Comparison of ENCODE assay signal across 16 mouse cellular contexts in the genomic region with DNA sequence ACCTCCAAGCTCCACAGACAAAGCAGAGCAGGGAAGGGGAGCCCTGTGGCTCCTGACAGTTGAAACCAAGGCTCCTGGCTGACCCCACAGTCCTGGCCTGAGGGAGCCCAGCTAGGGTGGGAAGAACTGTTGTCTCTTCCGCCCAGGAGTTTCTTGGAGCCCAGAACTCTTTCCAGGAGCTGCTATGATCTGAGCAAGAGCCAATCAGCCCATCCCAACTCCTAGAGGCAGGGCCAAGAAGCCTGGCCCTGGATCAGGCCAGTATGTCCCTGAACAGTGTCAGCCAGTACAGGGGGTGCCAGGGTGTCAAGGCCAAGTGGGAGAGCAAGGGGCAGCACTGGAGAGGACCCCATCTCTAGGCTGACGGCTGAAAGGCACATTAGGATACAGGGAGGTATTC. TPM values are rescaled to one million over a fixed set of nuclear protein-coding genes. Genes with fewer than 3 reads are reported as not detected.
DNase-seq lines count a peak whose midpoint lies in the region; ATAC-seq and TF ChIP-seq lines count a peak whose summit lies in the region.
"Had no signal": no experiment of that assay in that cellular context is flagged by ENCODE, and none has a peak within 500 bp of the region (broad histone marks: within the 10 kb centered on the region; RNA-seq: fewer than 3 reads in every experiment).

No protein-coding gene starts in this region.

- no peaks in the 10 kb centered on the region for H3K27me3 ChIP-seq in forebrain, embryonic 10.5 days (ENCODE audit: poor library complexity, severe bottlenecking)
- no peaks in the 10 kb centered on the region for H3K27me3 ChIP-seq in forebrain, embryonic 13.5 days
- H3K27me3 ChIP-seq in hindbrain, embryonic 10.5 days (ENCODE audit: insufficient read depth, poor library complexity, severe bottlenecking) = no peaks in the 10 kb centered on the region
- H3K27me3 ChIP-seq in hindbrain, embryonic 14.5 days (ENCODE audit: control insufficient read depth, insufficient read depth, low read length) = no peaks in the 10 kb centered on the region
- H3K27me3 ChIP-seq in limb, embryonic 10.5 days (ENCODE audit: low read depth, poor library complexity, severe bottlenecking) = no peaks in the 10 kb centered on the region
- no peaks in the 10 kb centered on the region for H3K27me3 ChIP-seq in stomach, embryonic 16.5 days (ENCODE audit: control insufficient read depth, insufficient read depth, low read length)
- H3K27me3 ChIP-seq in forebrain, postnatal 0 days (ENCODE audit: insufficient read depth, low read length) = no peaks in the 10 kb centered on the region
- H3K27me3 ChIP-seq: hindbrain, embryonic 13.5 days; midbrain, embryonic 13.5 days had no signal

- no peak for TF ChIP-seq CTCF in forebrain, postnatal 0 days (IDR thresholded peaks at IDR 0.05; ENCODE audit: low read depth)

- no peak overlapping the region for H3K4me3 ChIP-seq in forebrain, embryonic 10.5 days
- no peak overlapping the region for H3K4me3 ChIP-seq in forebrain, embryonic 13.5 days
- H3K4me3 ChIP-seq in hindbrain, embryonic 10.5 days = no peak overlapping the region
- no peak overlapping the region for H3K4me3 ChIP-seq in hindbrain, embryonic 14.5 days (replicated peaks; ENCODE audit: low read length)
- H3K4me3 ChIP-seq in limb, embryonic 10.5 days = no peak overlapping the region
- no peak overlapping the region for H3K4me3 ChIP-seq in stomach, embryonic 16.5 days (replicated peaks; ENCODE audit: low read length)
- H3K4me3 ChIP-seq in forebrain, postnatal 0 days (ENCODE audit: low read depth, low read length) = no peak overlapping the region
- H3K4me3 ChIP-seq: hindbrain, embryonic 13.5 days; midbrain, embryonic 13.5 days had no signal

- peaks cover 50% of the 10 kb centered on the region for H3K4me1 ChIP-seq in forebrain, embryonic 10.5 days
- H3K4me1 ChIP-seq in forebrain, embryonic 13.5 days = peaks cover 4% of the 10 kb centered on the region
- peaks cover 84% of the 10 kb centered on the region for H3K4me1 ChIP-seq in hindbrain, embryonic 10.5 days (replicated peaks)
- peaks cover 2% of the 10 kb centered on the region; the same call in 1 of the 2 replicates for H3K4me1 ChIP-seq in hindbrain, embryonic 14.5 days (replicated peaks; ENCODE audit: control insufficient read depth, insufficient read depth, low read length)
- H3K4me1 ChIP-seq in limb, embryonic 10.5 days = peaks cover 52% of the 10 kb centered on the region
- peaks cover 73% of the 10 kb centered on the region for H3K4me1 ChIP-seq in stomach, embryonic 16.5 days (ENCODE audit: control insufficient read depth, insufficient read depth, low read length)
- H3K4me1 ChIP-seq in forebrain, postnatal 0 days (ENCODE audit: insufficient read depth) = no peaks in the 10 kb centered on the region

- ATAC-seq in forebrain, embryonic 13.5 days = no peak
- ATAC-seq in hindbrain, embryonic 14.5 days (ENCODE audit: low FRiP score) = no peak
- ATAC-seq in stomach, embryonic 16.5 days (ENCODE audit: insufficient read depth, low FRiP score) = no peak
- no peak for ATAC-seq in forebrain, postnatal 0 days
- ATAC-seq: midbrain, embryonic 13.5 days had no signal

- no peak for DNase-seq in forebrain, embryonic 10.5 days (ENCODE audit: extremely low spot score, low spot score)
- no peak for DNase-seq in hindbrain, embryonic 10.5 days (ENCODE audit: low spot score)
- no peak for DNase-seq in hindbrain, embryonic 14.5 days (ENCODE audit: low spot score)
- DNase-seq in limb, embryonic 10.5 days (ENCODE audit: low spot score) = no peak
- no peak for DNase-seq in left cerebral cortex, postnatal 36 days (ENCODE audit: low spot score in 2 of 2)
- no peak for DNase-seq in forebrain, postnatal 0 days
- DNase-seq: cerebellum, adult 11-12 months; kidney, adult 9 months; layer of hippocampus, adult 9-11 months had no signal

- H3K9me3 ChIP-seq in forebrain, embryonic 10.5 days = no peaks in the 10 kb centered on the region
- no peaks in the 10 kb centered on the region for H3K9me3 ChIP-seq in forebrain, embryonic 13.5 days (replicated peaks)
- H3K9me3 ChIP-seq in hindbrain, embryonic 10.5 days = no peaks in the 10 kb centered on the region
- H3K9me3 ChIP-seq in hindbrain, embryonic 14.5 days (ENCODE audit: control insufficient read depth, low read length) = no peaks in the 10 kb centered on the region
- H3K9me3 ChIP-seq in limb, embryonic 10.5 days (replicated peaks) = no peaks in the 10 kb centered on the region
- no peaks in the 10 kb centered on the region for H3K9me3 ChIP-seq in stomach, embryonic 16.5 days (replicated peaks; ENCODE audit: control insufficient read depth, low read length)
- no peaks in the 10 kb centered on the region for H3K9me3 ChIP-seq in forebrain, postnatal 0 days (ENCODE audit: low read length)
- H3K9me3 ChIP-seq: hindbrain, embryonic 13.5 days; midbrain, embryonic 13.5 days had no signal

- H3K4me2 ChIP-seq in forebrain, embryonic 13.5 days = no peak overlapping the region
- H3K4me2 ChIP-seq in hindbrain, embryonic 14.5 days (replicated peaks) = no peak overlapping the region
- H3K4me2 ChIP-seq in stomach, embryonic 16.5 days (ENCODE audit: low read depth, low read length) = no peak overlapping the region
- no peak overlapping the region for H3K4me2 ChIP-seq in forebrain, postnatal 0 days (ENCODE audit: low read depth)
- H3K4me2 ChIP-seq: hindbrain, embryonic 13.5 days; midbrain, embryonic 13.5 days had no signal

- H3K27ac ChIP-seq in forebrain, embryonic 10.5 days = peak overlapping the region; percentile 70
- H3K27ac ChIP-seq in forebrain, embryonic 13.5 days = no peak overlapping the region
- H3K27ac ChIP-seq in hindbrain, embryonic 10.5 days = peak overlapping the region; percentile 42; the same call in 1 of the 2 replicates
- no peak overlapping the region for H3K27ac ChIP-seq in hindbrain, embryonic 14.5 days
- H3K27ac ChIP-seq in limb, embryonic 10.5 days = 0 out of 2 replicates have a peak overlapping the region, but pooled peaks have one; percentile 43
- peak overlapping the region; percentile 52 for H3K27ac ChIP-seq in stomach, embryonic 16.5 days (ENCODE audit: low read length)
- no peak overlapping the region for H3K27ac ChIP-seq in forebrain, postnatal 0 days (ENCODE audit: low read depth, low read length)
- H3K27ac ChIP-seq: hindbrain, embryonic 13.5 days; midbrain, embryonic 13.5 days had no signal

- intact Hi-C loops in left cerebral cortex, postnatal 36 days (cut with DNase I) = no loop called here

- 73% methylated on average over 2 of the region's 2 CpGs for WGBS in forebrain, embryonic 10.5 days
- WGBS in forebrain, embryonic 13.5 days = 88% methylated on average over 2 of the region's 2 CpGs
- 73% methylated on average over 2 of the region's 2 CpGs for WGBS in hindbrain, embryonic 10.5 days
- 78% methylated on average over 2 of the region's 2 CpGs for WGBS in hindbrain, embryonic 14.5 days
- 74% methylated on average over 2 of the region's 2 CpGs for WGBS in limb, embryonic 10.5 days
- WGBS in stomach, embryonic 16.5 days = 58% methylated on average over 2 of the region's 2 CpGs
- 78% methylated on average over 2 of the region's 2 CpGs for WGBS in forebrain, postnatal 0 days

- H3K36me3 ChIP-seq in forebrain, embryonic 10.5 days (replicated peaks) = no peaks in the 10 kb centered on the region
- no peaks in the 10 kb centered on the region for H3K36me3 ChIP-seq in forebrain, embryonic 13.5 days (ENCODE audit: poor library complexity, severe bottlenecking)
- peaks cover 11% of the 10 kb centered on the region; the same call in 1 of the 2 replicates for H3K36me3 ChIP-seq in hindbrain, embryonic 10.5 days
- H3K36me3 ChIP-seq in hindbrain, embryonic 14.5 days (replicated peaks; ENCODE audit: control insufficient read depth, insufficient read depth) = no peaks in the 10 kb centered on the region
- peaks cover 2% of the 10 kb centered on the region; the same call in 1 of the 2 replicates for H3K36me3 ChIP-seq in limb, embryonic 10.5 days
- H3K36me3 ChIP-seq in stomach, embryonic 16.5 days (ENCODE audit: control insufficient read depth, insufficient read depth, low read length) = no peaks in the 10 kb centered on the region
- H3K36me3 ChIP-seq in forebrain, postnatal 0 days (ENCODE audit: insufficient read depth) = no peaks in the 10 kb centered on the region
- H3K36me3 ChIP-seq: hindbrain, embryonic 13.5 days; midbrain, embryonic 13.5 days had no signal

- H3K9ac ChIP-seq in forebrain, embryonic 13.5 days = no peak overlapping the region
- no peak overlapping the region for H3K9ac ChIP-seq in hindbrain, embryonic 14.5 days
- H3K9ac ChIP-seq in stomach, embryonic 16.5 days (ENCODE audit: low read length) = peak overlapping the region; percentile 50
- no peak overlapping the region for H3K9ac ChIP-seq in forebrain, postnatal 0 days
- H3K9ac ChIP-seq: hindbrain, embryonic 13.5 days; midbrain, embryonic 13.5 days had no signal

RNA-seq across cellular contexts. Expression of a gene that starts 30.6 kb away (rescaled TPM):
- 0.82 and 0.88 TPM in 2 replicates for polyA plus RNA-seq in forebrain, embryonic 10.5 days (2016; fragmentation: Nextera tagmentation; extraction: Ambion mirVana)
- 0.48 and 0.49 TPM in 2 replicates for polyA plus RNA-seq in forebrain, embryonic 13.5 days (2015; fragmentation: Nextera tagmentation; extraction: Ambion mirVana)
- 1.6 and 2.4 TPM in 2 replicates for polyA plus RNA-seq in hindbrain, embryonic 10.5 days (2016; fragmentation: Nextera tagmentation; extraction: Ambion mirVana)
- polyA plus RNA-seq in hindbrain, embryonic 14.5 days (2014; fragmentation: Nextera tagmentation; extraction: Ambion mirVana) = 1.8 and 2.0 TPM in 2 replicates
- 1.3 and 1.5 TPM in 2 replicates for polyA plus RNA-seq in limb, embryonic 10.5 days (2016; fragmentation: Nextera tagmentation; extraction: Ambion mirVana)
- 2.0 and 2.1 TPM in 2 replicates for polyA plus RNA-seq in stomach, embryonic 16.5 days (2015; fragmentation: Nextera tagmentation; extraction: Ambion mirVana)
- total RNA-seq in left cerebral cortex, postnatal 36 days (2021) = 10 to 100 TPM; 33.9 to 35.3 TPM
- total RNA-seq in forebrain, postnatal 0 days (2014; rRNA removed) = 9.5 and 10.1 TPM in 2 replicates
- polyA plus RNA-seq in forebrain, postnatal 0 days (2015; fragmentation: Nextera tagmentation; extraction: Ambion mirVana) = 0.87 and 1.1 TPM in 2 replicates

RNA-seq across cellular contexts. Expression of a gene that starts 48.0 kb away (rescaled TPM):
- polyA plus RNA-seq in forebrain, embryonic 10.5 days (2016; fragmentation: Nextera tagmentation; extraction: Ambion mirVana) = not detected in 2 replicates
- polyA plus RNA-seq in forebrain, embryonic 13.5 days (2015; fragmentation: Nextera tagmentation; extraction: Ambion mirVana) = not detected in 2 replicates
- not detected in 2 replicates for polyA plus RNA-seq in hindbrain, embryonic 10.5 days (2016; fragmentation: Nextera tagmentation; extraction: Ambion mirVana)
- 0.21 TPM in 1 of 2 replicates, not detected in the other for polyA plus RNA-seq in hindbrain, embryonic 14.5 days (2014; fragmentation: Nextera tagmentation; extraction: Ambion mirVana)
- polyA plus RNA-seq in limb, embryonic 10.5 days (2016; fragmentation: Nextera tagmentation; extraction: Ambion mirVana) = not detected in 2 replicates
- not detected in 2 replicates for polyA plus RNA-seq in stomach, embryonic 16.5 days (2015; fragmentation: Nextera tagmentation; extraction: Ambion mirVana)
- total RNA-seq in left cerebral cortex, postnatal 36 days (2021) = 1 to 10 TPM; 8.0 to 9.2 TPM
- 0.77 TPM in 1 of 2 replicates, not detected in the other for total RNA-seq in forebrain, postnatal 0 days (2014; rRNA removed)
- polyA plus RNA-seq in forebrain, postnatal 0 days (2015; fragmentation: Nextera tagmentation; extraction: Ambion mirVana) = 0.27 TPM in 1 of 2 replicates, not detected in the other
- total RNA-seq: adrenal gland, postnatal 4 days had no signal
- polyA plus RNA-seq: hindbrain, embryonic 13.5 days; lung, embryonic 16.5 days; midbrain, embryonic 13.5 days; stomach, embryonic 14.5 days had no signal

Comparison
In these comparisons a context has a peak if more than half of its experiments do, and no peak if none do; other contexts are left out.
1. H3K27ac ChIP-seq: peak in forebrain, embryonic 10.5 days (single experiment), hindbrain, embryonic 10.5 days (single experiment), limb, embryonic 10.5 days (single experiment) and stomach, embryonic 16.5 days (single experiment); none in forebrain, embryonic 13.5 days (single experiment), hindbrain, embryonic 14.5 days (single experiment) and forebrain, postnatal 0 days (single experiment).